Mouse (Mus musculus) gastrocnemius, adult 18-20 months (tissue): ENCODE results near the gene Ahsg. TPM values are rescaled to one million over a fixed set of nuclear protein-coding genes. Genes with fewer than 3 reads are reported as not detected.

Experiments
- DNase-seq: peaks from one replicate; pipeline ENCODE4 v3.0.0; 2021; ENCODE audit warnings: low spot score
- long read RNA-seq, 2 experiments: library from polyadenylated mRNA; stranded (forward); transcript quantifications; one replicate each; pipeline ENCODE4 v2.0.0; 2021
- total RNA-seq, 2 experiments: library from RNA; stranded (reverse); gene quantifications; 2 replicates each; pipeline ENCODE4 v1.2.3; 2021

Ahsg gene
- 1 to 10 TPM in 1 of 2 experiments, not detected in 1; 1.8 TPM for total RNA-seq
- long read RNA-seq, experiment 1, result 0 reads
- long read RNA-seq, experiment 2, result 0 reads

DNA sequence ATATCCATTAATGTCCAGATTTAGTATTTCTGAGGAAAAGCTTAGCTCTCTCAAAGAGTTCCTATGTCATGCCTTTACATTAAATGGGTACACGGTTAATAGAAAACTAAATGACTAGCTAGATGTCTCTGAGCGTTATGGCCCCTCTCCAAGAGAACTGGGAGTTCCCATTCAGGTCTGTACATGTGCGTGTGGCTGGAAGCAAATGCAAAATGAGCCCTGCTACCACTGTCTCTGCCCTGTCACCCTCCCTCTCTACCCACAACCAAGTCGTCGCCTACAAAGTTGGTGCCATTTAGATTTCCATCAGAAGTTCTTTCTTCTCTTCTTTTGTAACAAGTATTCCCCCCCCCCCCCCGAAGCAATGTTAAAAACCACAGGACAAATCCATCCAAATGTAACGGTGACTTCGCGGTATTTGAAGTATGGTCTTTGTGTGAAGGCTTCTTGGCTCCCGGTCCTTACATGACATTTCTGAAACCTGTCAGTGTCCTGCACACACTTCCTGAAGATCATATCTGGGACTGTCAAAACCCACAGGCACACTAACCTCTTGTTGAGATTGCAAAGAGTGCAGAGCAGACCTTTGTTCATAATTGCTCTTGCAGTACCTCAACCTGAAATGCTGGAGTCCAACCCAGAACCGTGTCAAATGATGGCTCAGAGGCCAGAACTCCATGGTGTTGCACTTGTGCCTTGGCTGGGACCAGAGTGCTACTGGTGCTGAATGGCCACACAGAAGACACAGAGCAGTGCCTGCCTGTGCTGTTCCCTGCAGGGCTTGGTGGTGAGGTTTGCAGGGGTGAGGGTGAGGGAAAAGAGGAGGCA lies at the start of gene Ahsg:
Ahsg (plus strand) TSS at position 595 of the 828 bp plus-strand sequence.
- no peak for DNase-seq

- DNase-seq, result no peak
These were observed 48.2 kb upstream of the Ahsg start for GRCm38 (mm10) chr16:22842871-22843270.

- peak; percentile 64 for DNase-seq
These were observed 46.8 kb upstream of the Ahsg start for GRCm38 (mm10) chr16:22844061-22844801.

DNA sequence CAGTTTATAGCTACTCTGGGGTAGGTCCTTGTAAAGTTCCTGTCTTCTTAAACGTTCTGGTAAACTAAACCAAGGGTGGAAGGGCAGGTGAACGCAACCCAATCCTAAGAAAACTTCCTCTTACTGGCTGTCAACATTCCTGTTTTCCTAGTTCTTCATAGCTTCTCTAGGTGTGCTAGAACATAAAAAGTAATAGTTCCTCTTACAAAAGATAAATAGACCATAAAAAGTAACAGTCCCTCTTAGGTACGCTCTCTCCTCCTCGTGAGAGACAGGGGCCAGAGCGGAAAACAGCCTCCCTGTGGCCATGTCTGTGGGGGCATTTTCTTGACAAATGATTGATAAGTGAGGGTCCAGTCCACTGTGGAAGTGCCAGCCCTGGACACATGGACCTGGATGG lies 46.2 kb upstream of the Ahsg start:
- no peak for DNase-seq

GRCm38 (mm10) chr16:22845481-22845880 lies 45.6 kb upstream of the Ahsg start:
- DNase-seq, result no peak

DNA sequence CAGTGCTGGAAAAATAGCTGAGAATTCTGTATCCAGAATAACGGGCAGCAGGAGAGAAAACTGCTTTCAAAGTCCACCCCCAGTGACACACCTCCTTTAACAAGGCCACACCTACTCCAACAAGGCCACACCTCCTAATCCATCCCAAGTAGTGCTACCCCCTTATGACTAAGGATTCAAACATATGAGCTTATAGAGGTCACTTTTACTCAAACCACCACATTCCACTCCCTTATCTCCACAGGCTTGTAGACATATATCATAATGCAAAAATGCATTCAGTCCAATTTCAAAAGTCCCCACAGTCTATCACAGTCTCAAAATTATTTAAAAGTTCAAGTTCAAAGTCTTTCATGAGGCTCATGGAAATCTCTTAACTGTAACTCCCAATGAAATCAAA lies 43.4 kb upstream of the Ahsg start:
- DNase-seq, result no peak

DNA sequence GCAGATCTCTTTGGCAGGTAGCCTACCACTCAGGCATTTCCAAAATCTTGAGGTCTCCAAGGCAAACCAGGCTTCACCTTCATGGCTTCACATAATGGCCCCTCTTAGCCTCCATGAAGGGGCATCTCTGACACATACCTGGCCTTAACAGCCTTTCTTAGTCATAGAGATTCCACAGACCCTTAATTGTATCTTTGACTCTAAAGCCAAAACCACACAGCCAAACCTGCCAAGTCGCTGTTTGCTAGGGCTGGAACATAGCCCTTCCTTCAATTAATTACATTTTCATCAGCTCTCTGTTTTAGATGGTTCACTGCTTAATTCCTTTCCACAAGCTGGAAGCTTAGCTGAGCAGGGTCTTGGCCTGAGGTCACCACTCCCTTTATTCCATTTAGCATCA lies 42.7 kb upstream of the Ahsg start:
- no peak for DNase-seq

GRCm38 (mm10) chr16:22852709-22853108 lies 38.4 kb upstream of the Ahsg start:
- DNase-seq, result no peak

DNA sequence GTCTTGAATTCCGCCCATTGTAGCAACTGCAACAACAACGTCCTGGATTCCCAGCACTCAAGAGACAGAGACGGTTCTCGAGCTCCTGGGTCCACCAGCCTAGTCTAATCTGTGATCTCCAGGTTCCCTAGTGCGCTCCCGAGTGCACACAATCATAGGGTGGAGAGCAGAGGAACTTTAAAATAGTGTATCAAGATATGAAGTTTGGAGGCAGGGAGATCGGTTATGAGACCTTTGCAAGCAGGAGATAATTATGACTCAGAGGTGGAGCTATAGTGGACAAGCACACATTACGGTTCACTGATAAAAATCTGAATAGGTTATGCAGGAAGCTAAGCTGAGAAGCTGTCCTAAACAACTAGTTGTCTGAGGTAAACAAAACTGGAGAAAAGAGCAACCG lies 34.3 kb upstream of the Ahsg start:
- no peak for DNase-seq

DNA sequence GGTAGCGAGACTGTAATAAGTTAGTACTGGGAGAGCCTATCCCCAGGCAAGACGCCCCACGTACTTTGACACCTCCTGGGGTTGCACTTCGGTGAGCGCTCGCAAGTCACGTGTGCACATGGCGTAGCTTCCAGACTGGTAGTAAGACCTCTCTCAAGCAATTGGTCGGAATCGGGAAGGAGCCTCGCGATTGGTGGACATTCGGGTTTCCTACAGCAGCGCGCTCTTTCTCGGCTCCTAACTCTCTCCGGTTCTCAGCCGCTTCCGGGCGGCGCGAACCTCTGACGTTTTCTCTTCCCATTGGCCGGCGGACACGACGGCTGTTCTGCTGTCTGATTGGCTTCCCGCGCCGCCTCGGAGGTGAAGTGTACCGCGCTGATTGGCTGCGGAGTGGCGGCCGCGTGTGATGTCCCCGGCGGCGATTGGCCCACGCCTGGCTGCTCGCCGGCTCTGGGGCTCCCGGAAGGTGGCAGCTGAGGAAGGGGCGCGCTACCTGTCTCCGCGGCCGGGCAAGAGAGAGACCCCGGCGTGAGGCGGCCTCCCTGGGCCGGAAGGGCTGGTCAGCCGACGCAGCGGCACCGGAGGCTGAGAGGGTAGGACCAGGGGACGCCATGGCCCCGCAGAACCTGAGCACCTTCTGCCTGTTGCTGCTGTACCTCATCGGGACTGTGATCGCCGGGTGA lies 33.5 kb upstream of the Ahsg start, which contains the start of the genes Tbccd1 and Dnajb11:
Tbccd1 (minus strand) TSS at position 239 of the 683 bp plus-strand sequence.
Dnajb11 (plus strand) TSS at position 415 of the 683 bp plus-strand sequence.
- peak; percentile 98 for DNase-seq

GRCm38 (mm10) chr16:22872397-22872796 lies 18.7 kb upstream of the Ahsg start:
- DNase-seq, result no peak

DNA sequence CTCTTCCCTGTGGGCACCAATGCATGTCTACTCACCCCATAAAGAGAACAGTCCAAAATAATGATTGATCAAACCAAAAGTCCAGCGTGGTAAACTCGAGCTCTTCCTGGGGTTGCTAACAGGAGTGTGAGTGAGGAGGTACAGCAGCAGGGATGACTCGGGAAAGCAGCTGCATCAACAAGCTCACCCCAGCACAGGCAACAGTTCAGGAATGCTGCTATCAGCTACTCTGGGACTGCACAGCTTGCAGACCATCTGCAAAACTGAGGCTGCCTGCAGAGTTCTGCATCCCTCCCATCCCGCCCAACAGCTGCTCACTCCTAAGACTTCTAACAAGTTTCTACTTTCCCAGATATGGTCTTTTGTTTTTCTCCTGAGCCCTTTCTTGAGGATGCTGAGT lies 17.7 kb upstream of the Ahsg start:
- DNase-seq, result no peak

- DNase-seq, result peak; percentile 6
These were observed 14.6 kb upstream of the Ahsg start for GRCm38 (mm10) chr16:22876218-22877043.

DNA sequence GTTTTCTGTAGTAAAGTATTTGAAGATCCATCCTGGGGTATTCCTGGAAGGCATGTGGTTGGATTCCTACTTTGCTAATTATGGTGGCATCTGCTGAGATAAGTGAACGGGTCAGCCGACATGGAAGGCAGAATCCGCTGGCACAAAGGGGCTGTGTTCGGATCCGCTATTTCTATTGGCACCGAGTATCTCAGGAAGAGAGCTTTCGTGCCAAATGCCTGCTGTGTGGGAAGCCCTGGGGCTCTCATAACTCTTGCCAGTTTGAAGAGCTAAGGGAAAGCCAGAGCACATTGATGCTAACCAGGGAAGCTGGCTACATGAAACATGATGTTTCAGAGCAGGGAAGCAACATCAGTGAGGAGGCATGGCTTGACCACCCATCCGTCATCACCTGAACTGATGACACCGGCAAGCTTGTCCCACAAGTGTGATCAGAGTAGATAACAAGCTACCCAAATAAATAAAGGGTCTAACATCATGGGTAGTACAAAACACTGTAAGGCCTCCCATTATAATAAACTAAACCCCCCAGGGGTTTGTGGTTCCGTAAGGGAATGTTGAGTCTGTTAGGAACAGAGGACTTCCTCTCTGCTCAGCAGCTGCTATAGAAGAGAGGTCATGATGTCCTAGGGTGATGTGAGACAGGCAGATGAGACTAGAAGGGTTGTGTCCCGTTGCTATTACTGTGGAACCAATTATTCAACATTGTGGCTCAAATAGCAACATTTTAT lies 13.3 kb upstream of the Ahsg start:
- DNase-seq, result no peak

GRCm38 (mm10) chr16:22878716-22879115 lies 12.4 kb upstream of the Ahsg start:
- DNase-seq, result no peak

- DNase-seq, result no peak
These were observed 11.0 kb upstream of the Ahsg start for GRCm38 (mm10) chr16:22879945-22880595.

DNA sequence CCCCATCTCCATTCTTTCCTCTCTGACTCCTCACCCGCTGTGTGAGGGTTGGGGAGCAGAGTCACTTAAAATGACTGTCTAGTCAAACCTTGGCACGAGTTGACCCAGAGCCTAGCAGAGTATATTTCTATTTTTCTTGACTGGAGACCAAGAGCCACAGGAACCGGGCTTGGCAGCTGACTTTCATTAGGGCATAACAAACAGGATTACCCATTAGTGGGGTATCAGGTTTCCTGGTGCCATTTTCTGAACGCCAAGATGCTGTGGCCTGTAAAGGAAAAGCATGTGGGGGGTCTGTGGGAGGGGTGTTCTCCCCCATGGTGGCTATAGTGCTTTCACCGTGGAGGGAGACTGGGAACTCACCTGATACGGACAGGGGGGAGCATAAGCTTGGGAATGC lies 10.2 kb upstream of the Ahsg start:
- no peak for DNase-seq

- DNase-seq, result no peak
These were observed 9.6 kb upstream of the Ahsg start for GRCm38 (mm10) chr16:22881487-22881886.

DNA sequence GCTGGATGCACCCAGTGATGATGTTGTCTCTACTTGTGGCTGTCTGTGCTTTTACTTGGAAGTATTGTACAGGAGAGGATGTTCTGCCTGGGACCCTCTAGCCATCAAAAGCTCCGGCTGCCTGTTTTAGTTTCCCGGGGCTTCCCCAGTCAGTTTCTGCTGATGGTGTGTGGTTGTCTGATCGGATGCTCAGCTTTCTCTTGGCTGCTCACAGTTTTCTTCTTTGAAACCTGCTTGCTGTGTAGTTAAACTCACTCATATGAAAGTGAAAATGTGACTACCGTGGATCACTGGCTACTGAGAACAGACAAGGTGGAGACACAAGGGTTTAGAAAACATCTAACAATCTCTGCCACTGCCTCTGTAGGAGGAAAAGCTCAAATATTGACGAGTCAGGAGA lies 7.6 kb upstream of the Ahsg start:
- no peak for DNase-seq

GRCm38 (mm10) chr16:22885356-22885755 lies 5.7 kb upstream of the Ahsg start:
- DNase-seq, result no peak
